In the genomic region with DNA sequence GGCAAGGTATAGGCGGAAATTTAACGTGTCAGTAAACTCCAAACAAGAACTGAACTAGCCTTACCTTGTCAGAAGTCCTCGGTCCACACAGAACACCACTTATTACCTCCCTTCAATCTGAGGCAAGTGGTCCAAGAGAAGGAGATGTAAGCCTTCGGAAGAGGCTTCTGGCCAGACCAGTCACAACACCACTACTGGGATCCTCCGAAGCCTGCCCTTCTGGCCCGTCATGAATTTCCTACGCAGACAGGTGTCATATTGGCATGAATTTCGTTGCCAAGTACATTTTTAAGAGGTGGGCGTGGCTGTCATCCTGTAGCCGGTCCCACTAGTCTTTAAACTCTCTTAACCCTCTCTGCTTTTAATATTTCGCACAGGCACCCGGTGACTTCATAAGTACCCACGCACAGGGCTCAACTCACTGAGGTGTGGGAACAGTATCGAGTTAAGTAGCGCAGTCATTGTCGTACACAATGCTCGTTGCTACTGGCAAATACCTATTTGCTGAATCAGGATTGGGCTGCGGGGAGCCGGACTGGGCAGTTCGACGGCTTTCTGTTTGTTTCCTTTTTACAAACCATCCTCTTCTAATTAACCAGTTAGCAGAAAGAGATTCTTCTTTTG, we compare ENCODE assay signal across 16 mouse cellular contexts.
DNase-seq lines count a peak whose midpoint lies in the region; ATAC-seq and TF ChIP-seq lines count a peak whose summit lies in the region.
"Had no signal": no experiment of that assay in that cellular context is flagged by ENCODE, and none has a peak within 500 bp of the region (broad histone marks: within the 10 kb centered on the region; RNA-seq: fewer than 3 reads in every experiment).

No protein-coding gene starts in this region.

- H3K9ac ChIP-seq in heart, embryonic 16.5 days (ENCODE audit: low read length): no peak overlapping the region
- H3K9ac ChIP-seq in embryonic facial prominence, embryonic 14.5 days (ENCODE audit: low read depth, low read length): no peak overlapping the region
- no peak overlapping the region for H3K9ac ChIP-seq in intestine, embryonic 16.5 days (ENCODE audit: low read depth, low read length)
- no peak overlapping the region for H3K9ac ChIP-seq in midbrain, postnatal 0 days (replicated peaks; ENCODE audit: low read length, poor library complexity, severe bottlenecking)
- H3K9ac ChIP-seq: liver, embryonic 13.5 days; midbrain, embryonic 13.5 days; neural tube, embryonic 13.5 days had no signal

- H3K4me1 ChIP-seq in heart, embryonic 16.5 days (ENCODE audit: control insufficient read depth, insufficient read depth, low read length): no peaks in the 10 kb centered on the region
- H3K4me1 ChIP-seq in embryonic facial prominence, embryonic 14.5 days (ENCODE audit: control insufficient read depth, insufficient read depth, low read length): peaks cover 11% of the 10 kb centered on the region; the same call in 1 of the 2 replicates
- 0 out of 2 replicates have a peak, but pooled peaks cover 4% of the 10 kb centered on the region for H3K4me1 ChIP-seq in intestine, embryonic 16.5 days (ENCODE audit: control insufficient read depth, insufficient read depth, low read length)
- H3K4me1 ChIP-seq in midbrain, postnatal 0 days (ENCODE audit: insufficient read depth, low read length): 0 out of 2 replicates have a peak, but pooled peaks cover 6% of the 10 kb centered on the region
- H3K4me1 ChIP-seq: liver, embryonic 13.5 days had no signal

- peak overlapping the region; percentile 3 for H3K4me2 ChIP-seq in heart, embryonic 16.5 days (ENCODE audit: low read depth, low read length)
- peak overlapping the region; percentile 19; the same call in 1 of the 2 replicates for H3K4me2 ChIP-seq in embryonic facial prominence, embryonic 14.5 days (ENCODE audit: low read depth, low read length)
- H3K4me2 ChIP-seq in intestine, embryonic 16.5 days (ENCODE audit: low read depth, low read length): peak overlapping the region; percentile 34
- H3K4me2 ChIP-seq in midbrain, postnatal 0 days (ENCODE audit: low read depth, low read length, poor library complexity, severe bottlenecking): no peak overlapping the region
- H3K4me2 ChIP-seq: heart, embryonic 11.5 days; liver, embryonic 13.5 days; midbrain, embryonic 13.5 days; neural tube, embryonic 13.5 days had no signal

- H3K4me3 ChIP-seq in heart, embryonic 16.5 days (ENCODE audit: low read length): peak overlapping the region; percentile 9; the same call in 1 of the 2 replicates
- H3K4me3 ChIP-seq in embryonic facial prominence, embryonic 14.5 days (ENCODE audit: low read depth, low read length): 0 out of 2 replicates have a peak overlapping the region, but pooled peaks have one; percentile 0
- no peak overlapping the region for H3K4me3 ChIP-seq in intestine, embryonic 16.5 days (ENCODE audit: low read length)
- H3K4me3 ChIP-seq in midbrain, postnatal 0 days (ENCODE audit: low read depth, low read length): no peak overlapping the region
- H3K4me3 ChIP-seq: liver, embryonic 13.5 days; midbrain, embryonic 13.5 days; neural tube, embryonic 13.5 days had no signal

- no peak for ATAC-seq in heart, embryonic 16.5 days (replicated peaks; ENCODE audit: extremely low read depth, insufficient read depth, low FRiP score)
- peak; percentile 25; the same call in 1 of the 2 replicates for ATAC-seq in embryonic facial prominence, embryonic 14.5 days (ENCODE audit: low read depth)
- ATAC-seq in intestine, embryonic 16.5 days: no peak
- ATAC-seq in midbrain, postnatal 0 days (ENCODE audit: low FRiP score): no peak
- ATAC-seq: hindbrain, postnatal 0 days; midbrain, embryonic 13.5 days had no signal

- no peak for DNase-seq in heart, adult 9 months (ENCODE audit: low spot score in 2 of 2)
- DNase-seq in embryonic facial prominence, embryonic 14.5 days (ENCODE audit: low spot score): peak; percentile 53
- peak; percentile 59 for DNase-seq in lung, postnatal 36 days
- DNase-seq in midbrain, postnatal 0 days (ENCODE audit: low spot score): no peak
- DNase-seq in spleen, postnatal 36 days (ENCODE audit: low spot score in 2 of 2): no peak
- DNase-seq in c-Kit-positive CD71-positive TER-119-positive erythroid progenitor cells, embryonic 14.5 days (ENCODE audit: low spot score): no peak
- DNase-seq: adrenal gland, postnatal 14 days; cerebellum, adult 11 months; kidney, postnatal 36 days; liver, embryonic 13.5 days had no signal

- no peak overlapping the region for H3K27ac ChIP-seq in heart, embryonic 16.5 days (ENCODE audit: low read length)
- no peak overlapping the region for H3K27ac ChIP-seq in embryonic facial prominence, embryonic 14.5 days (replicated peaks; ENCODE audit: low read depth, low read length)
- no peak overlapping the region for H3K27ac ChIP-seq in intestine, embryonic 16.5 days (ENCODE audit: low read length)
- H3K27ac ChIP-seq in midbrain, postnatal 0 days (ENCODE audit: low read depth, low read length): no peak overlapping the region
- H3K27ac ChIP-seq: hindbrain, postnatal 0 days; liver, embryonic 13.5 days; midbrain, embryonic 13.5 days; neural tube, embryonic 13.5 days had no signal

- H3K36me3 ChIP-seq in heart, embryonic 16.5 days (ENCODE audit: control insufficient read depth, insufficient read depth): no peaks in the 10 kb centered on the region
- H3K36me3 ChIP-seq in embryonic facial prominence, embryonic 14.5 days (ENCODE audit: control insufficient read depth, insufficient read depth, low read length): no peaks in the 10 kb centered on the region
- no peaks in the 10 kb centered on the region for H3K36me3 ChIP-seq in intestine, embryonic 16.5 days (ENCODE audit: control insufficient read depth, insufficient read depth, low read length)
- no peaks in the 10 kb centered on the region for H3K36me3 ChIP-seq in midbrain, postnatal 0 days (ENCODE audit: insufficient read depth, low read length)
- H3K36me3 ChIP-seq: liver, embryonic 13.5 days; midbrain, embryonic 13.5 days; neural tube, embryonic 13.5 days had no signal

- H3K27me3 ChIP-seq in heart, embryonic 16.5 days (ENCODE audit: control insufficient read depth, insufficient read depth, low read length): no peaks in the 10 kb centered on the region
- H3K27me3 ChIP-seq in embryonic facial prominence, embryonic 14.5 days (replicated peaks; ENCODE audit: control insufficient read depth, insufficient read depth, low read length): no peaks in the 10 kb centered on the region
- no peaks in the 10 kb centered on the region for H3K27me3 ChIP-seq in intestine, embryonic 16.5 days (replicated peaks; ENCODE audit: control insufficient read depth, insufficient read depth, low read length)
- no peaks in the 10 kb centered on the region for H3K27me3 ChIP-seq in midbrain, postnatal 0 days (ENCODE audit: insufficient read depth, low read length)
- H3K27me3 ChIP-seq: liver, embryonic 13.5 days; midbrain, embryonic 13.5 days; neural tube, embryonic 13.5 days had no signal

- WGBS in heart, embryonic 16.5 days: 60% methylated on average over 21 of the region's 21 CpGs
- WGBS in embryonic facial prominence, embryonic 14.5 days: 55% methylated on average over 21 of the region's 21 CpGs
- 61% methylated on average over 21 of the region's 21 CpGs for WGBS in intestine, embryonic 16.5 days
- WGBS in midbrain, postnatal 0 days: 83% methylated on average over 21 of the region's 21 CpGs

- no peaks in the 10 kb centered on the region for H3K9me3 ChIP-seq in heart, embryonic 16.5 days (replicated peaks; ENCODE audit: control insufficient read depth, low read length)
- no peaks in the 10 kb centered on the region for H3K9me3 ChIP-seq in embryonic facial prominence, embryonic 14.5 days (ENCODE audit: control insufficient read depth, low read length)
- no peaks in the 10 kb centered on the region for H3K9me3 ChIP-seq in intestine, embryonic 16.5 days (ENCODE audit: control insufficient read depth, low read length)
- no peaks in the 10 kb centered on the region for H3K9me3 ChIP-seq in midbrain, postnatal 0 days (ENCODE audit: low read length)
- H3K9me3 ChIP-seq: liver, embryonic 13.5 days; midbrain, embryonic 13.5 days; neural tube, embryonic 13.5 days had no signal

- TF ChIP-seq CTCF in midbrain, postnatal 0 days (IDR thresholded peaks at IDR 0.05): no peak

Comparison
In these comparisons a context has a peak if more than half of its experiments do, and no peak if none do; other contexts are left out.
1. H3K4me3 ChIP-seq: peak in heart, embryonic 16.5 days (single experiment) and embryonic facial prominence, embryonic 14.5 days (single experiment); none in intestine, embryonic 16.5 days (single experiment) and midbrain, postnatal 0 days (single experiment).
2. DNase-seq: peak in embryonic facial prominence, embryonic 14.5 days (single experiment) and lung, postnatal 36 days (single experiment); none in heart, adult 9 months (0 of 2), midbrain, postnatal 0 days (single experiment), spleen, postnatal 36 days (0 of 2) and c-Kit-positive CD71-positive TER-119-positive erythroid progenitor cells, embryonic 14.5 days (single experiment).